Mouse (Mus musculus): ENCODE data around the gene Tcf7.

The Tcf7 gene

GRCm38 (mm10) chr11:52268104-52268835 is 14.5 kb downstream of the Tcf7 start:
- intact Hi-C loops (cut with DNase I), result no loop called here

- intact Hi-C loops (cut with DNase I), result no loop called here
Observed at GRCm38 (mm10) chr11:52267271-52267670, 15.5 kb downstream of the Tcf7 start.

- intact Hi-C loops (cut with DNase I), result no loop called here
Observed at GRCm38 (mm10) chr11:52265616-52266307, 17.1 kb downstream of the Tcf7 start.

- intact Hi-C loops (cut with DNase I), result no loop called here
Observed at GRCm38 (mm10) chr11:52264871-52265270, 17.9 kb downstream of the Tcf7 start.

DNA sequence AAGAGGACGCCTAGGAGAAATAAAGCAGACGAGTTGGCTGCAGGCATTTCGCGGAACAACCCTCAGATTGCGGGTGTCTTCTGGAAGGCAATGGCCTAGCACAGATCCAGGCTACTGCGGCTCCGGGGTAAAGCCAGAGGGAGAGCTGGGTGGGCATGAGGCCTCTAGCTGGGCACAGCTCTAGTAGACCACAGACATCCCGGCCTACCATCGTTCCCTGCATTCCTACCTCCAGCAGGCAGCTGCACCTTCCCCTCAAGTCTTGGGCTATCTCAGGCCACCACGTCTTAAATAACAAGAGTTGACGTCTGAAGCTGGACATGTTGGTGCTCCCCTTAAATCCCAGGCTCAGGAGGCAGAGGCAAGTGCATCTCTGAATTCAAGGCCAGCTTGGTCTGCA is 20.5 kb downstream of the Tcf7 start:
- intact Hi-C loops (cut with DNase I), result no loop called here

- intact Hi-C loops (cut with DNase I), result no loop called here
Observed at GRCm38 (mm10) chr11:52261937-52262336, 20.9 kb downstream of the Tcf7 start.

DNA sequence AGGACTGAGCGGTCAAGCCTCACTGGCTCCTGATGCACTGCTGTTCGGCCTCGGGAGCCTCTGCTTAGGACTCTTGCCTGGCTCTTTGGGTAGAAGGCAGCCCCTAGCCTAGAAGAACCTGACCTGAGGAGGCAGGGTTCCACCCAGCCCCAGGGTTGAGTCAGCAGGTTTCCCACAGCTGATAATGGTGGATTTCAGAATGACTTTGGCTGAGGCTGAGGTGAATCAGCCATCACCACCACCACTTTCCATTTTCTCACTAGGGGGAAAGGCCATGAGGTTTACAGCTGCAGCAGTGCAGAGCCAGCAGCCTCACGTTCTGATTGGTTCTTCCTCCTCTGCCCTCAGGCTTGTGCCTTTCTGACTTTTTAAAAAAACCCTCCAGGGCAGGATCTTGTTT is 21.9 kb downstream of the Tcf7 start:
- intact Hi-C loops (cut with DNase I), result no loop called here

- intact Hi-C loops (cut with DNase I), result loop anchor here (2.0 kb wide), 1 partner anchor 84 kb away; no protein-coding TSS in a partner anchor
Observed at GRCm38 (mm10) chr11:52258711-52259110, 24.1 kb downstream of the Tcf7 start.

DNA sequence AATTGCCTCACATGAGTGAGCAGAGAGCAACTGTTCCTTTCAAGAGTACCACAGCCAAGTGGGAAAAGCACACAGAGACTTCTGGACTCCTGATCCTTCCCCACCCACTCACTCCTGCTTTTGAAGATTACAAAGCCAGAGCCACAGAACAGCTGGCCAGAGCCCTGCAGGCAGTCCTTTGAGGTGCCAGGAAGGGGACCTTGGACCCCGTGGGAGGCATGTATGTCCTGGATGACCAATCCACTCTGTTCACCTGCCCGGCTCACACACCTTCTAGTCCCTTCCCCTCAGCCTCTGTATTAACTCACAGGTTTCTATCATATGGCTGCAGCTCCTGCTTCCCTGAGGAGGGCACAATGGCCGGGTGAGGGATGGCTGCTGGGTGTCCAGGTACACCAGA is 25.4 kb downstream of the Tcf7 start:
- intact Hi-C loops (cut with DNase I), result no loop called here

DNA sequence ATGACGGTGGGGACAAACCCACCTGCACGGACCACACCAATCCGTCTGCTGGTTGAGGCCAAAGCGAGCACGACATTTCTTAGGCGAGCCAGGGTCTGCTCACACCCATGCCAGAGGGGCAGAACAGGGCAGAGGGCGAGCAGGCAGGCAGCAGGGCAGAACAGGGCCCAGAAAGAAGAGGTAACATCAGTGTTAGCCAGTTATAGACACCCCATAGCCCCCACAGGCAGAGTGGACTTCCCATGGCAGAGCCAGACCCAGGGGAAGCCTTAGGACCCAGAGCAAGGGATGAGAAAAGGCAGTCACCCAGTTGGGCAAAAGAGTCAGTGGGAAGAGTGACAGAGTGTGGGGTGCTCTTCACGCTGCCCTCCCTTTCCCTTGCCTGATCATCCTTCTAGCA is 27.7 kb downstream of the Tcf7 start:
- intact Hi-C loops (cut with DNase I), result no loop called here

DNA sequence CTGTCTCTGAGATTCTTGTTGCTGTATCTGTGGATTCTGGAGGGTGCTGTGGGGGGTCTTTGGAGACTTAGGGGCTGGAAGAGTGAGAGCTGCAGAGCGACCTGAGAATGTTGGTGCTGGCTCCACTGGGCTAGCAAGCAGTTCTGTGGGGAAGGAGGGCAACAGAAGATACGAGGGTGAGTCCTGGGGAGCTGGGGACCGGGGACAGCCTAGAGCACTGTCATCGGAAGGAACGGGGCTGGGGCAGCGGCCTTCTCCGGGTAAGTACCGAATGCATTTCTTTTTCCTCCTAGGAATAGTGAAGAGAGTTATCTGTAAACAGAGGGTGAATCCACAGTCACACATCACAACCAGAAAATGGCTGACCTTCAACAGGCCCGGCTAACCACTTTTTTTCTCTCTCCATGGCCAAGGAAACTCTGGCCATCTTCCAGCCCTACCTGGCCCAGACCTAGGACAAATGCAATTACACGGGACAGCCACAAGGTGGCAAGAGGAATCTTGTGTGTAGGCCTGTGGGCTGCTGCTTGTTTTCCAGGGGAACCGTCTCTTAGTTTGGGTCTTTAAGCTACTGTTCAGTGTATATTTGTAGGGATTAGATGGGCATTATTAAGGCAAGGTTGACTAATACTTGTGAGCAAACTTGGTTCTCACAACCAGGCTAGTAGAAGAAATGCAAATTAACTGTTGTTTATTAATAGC is 29.0 kb downstream of the Tcf7 start:
- intact Hi-C loops (cut with DNase I), result loop anchor here (1.0 kb wide), 1 partner anchor 45 kb away; no protein-coding TSS in a partner anchor

GRCm38 (mm10) chr11:52252692-52253091 is 30.1 kb downstream of the Tcf7 start:
- intact Hi-C loops (cut with DNase I), result no loop called here

GRCm38 (mm10) chr11:52251770-52252169 is 31.0 kb downstream of the Tcf7 start:
- intact Hi-C loops (cut with DNase I), result no loop called here

GRCm38 (mm10) chr11:52249452-52249851 is 33.4 kb downstream of the Tcf7 start:
- intact Hi-C loops (cut with DNase I), result no loop called here

DNA sequence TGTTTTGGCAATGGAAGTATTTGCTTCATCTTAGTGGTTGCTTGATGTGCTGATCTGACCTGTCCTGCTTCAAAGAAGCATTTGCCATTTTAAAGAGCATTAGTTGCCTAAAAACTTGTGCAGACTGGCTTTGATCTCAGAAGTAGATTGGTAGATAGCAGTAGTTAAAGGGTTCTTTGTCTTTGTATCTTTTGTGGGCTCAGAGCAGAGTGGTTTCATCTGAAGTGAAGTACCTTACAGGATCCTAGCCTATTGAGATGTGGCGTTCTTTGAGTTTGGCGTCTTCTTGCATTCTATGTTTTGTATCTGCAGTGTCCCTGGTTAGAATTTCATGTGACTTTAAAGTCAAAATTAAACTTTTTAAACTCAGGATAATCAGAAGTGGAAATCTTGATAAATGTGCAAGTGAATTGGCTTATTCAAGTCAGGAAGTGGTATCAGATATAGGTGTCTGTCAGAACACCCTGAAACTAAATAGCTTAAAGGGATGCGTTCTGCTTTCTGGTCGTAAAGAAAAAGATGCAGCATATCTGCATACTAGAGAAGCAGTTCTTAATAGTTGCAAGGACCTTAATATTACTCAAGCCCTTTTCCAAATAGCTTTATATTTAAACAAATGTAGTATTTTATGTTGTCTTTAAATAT is 41.8 kb downstream of the Tcf7 start:
- intact Hi-C loops (cut with DNase I), result no loop called here

DNA sequence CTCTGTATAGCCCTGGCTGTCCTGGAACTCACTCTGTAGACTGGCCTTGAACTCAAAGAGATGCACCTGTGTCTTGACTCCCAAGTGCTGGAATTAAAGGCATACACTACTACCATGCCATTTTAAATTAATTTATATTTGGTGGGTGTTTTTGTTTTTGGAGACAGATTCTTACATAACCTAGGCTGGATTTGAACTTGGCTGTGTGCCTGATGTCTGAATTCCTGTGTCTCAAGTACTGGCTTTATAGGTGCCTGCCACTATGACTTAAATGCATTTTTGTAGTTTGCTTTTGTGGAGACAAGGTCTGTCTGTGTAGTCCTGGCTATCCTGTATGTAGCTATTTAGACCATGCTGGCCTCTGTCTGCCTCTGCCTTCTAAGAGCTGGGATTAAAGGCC is 48.3 kb downstream of the Tcf7 start:
- intact Hi-C loops (cut with DNase I), result no loop called here

DNA sequence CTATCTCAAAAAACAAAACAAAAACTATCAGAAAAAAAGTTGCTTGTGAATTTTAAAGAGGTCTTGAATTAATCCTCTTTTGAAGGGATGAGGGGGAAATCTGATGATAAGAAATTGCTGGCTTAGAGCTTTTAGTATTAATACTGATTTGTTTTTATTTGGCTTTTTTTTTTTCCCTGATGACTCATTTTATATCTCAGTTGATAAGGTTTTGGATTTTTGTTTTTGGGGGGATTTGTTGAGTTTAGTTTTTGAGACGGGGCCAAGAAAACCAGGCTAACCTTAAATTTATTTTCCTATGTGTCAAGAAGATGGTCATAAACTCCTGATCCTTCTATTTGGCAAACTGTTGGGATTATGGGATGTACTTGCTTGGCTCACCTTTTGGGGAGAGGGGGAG is 48.9 kb downstream of the Tcf7 start:
- intact Hi-C loops (cut with DNase I), result no loop called here

DNA sequence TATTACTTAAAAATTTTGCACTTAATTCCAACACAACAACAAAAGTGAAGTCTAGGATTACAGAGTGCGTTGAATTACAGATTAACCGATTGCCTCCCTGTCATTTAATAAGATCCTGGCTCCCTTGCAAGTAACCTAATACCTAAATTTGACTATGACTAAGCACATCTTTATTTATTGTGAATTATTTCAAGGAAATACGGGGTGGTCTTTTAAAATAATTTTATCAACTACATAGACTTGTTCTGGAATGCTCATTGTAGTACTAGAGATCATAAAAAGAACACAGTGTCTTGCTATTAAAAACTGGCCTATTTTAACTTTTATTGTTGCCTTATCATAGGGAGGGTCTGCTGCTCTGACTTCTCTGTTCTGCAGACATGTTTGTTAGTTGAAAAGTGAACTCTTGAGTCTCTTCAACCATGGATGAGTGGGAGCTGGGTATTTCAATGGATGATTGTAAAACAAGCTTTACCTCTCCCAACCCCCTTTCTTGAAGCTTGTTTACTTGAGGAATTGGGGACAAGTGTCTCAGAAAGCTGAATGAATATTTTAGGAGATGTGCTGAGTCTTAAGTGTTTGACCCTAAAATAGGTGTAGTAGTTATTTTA is 49.7 kb downstream of the Tcf7 start:
- intact Hi-C loops (cut with DNase I), result no loop called here

DNA sequence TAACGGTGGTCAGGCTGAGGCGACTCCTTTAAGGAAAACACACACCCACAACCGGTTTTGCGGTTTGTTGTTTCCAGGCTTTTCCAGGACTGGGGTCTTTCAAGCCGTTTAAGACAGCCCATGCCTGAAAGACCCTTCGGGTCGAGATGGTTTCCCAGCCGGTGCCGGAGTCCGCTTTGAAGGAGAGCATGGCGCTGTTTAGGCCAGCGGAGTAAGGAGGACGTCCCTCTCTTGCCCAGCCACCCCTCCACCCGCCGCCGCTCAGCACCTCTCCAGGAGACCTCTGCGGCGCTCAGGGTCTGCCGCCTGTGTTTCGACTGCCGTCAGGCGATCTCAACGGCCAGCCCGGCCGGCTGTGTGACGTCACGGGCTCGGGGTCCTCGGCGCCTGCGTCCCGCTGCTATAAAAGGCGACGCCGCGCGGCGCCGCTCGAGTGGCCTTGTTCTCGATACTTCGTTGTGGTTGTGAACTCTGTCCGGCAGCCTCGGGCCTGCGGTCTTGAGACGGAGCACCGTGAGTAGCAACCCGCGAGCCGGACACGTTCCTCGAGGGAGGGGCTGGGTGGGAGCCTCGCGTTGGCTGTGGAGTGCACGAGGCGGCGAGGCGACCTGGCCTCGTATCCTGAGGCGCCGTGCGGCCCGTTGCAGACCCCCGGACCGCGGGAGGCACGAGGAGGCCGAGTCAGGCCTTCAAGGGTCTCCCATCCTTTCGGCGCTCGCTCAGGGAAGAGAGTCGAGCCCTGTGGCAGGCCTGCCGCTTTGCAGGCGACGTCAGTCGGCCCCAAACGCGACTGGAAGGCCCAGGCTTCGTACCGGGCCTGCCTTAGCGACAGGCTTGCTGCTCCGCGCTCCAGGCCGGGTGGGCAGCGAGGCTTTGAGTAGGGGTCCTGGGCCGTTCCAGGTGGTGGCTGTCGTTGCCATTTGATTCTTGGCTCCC is 50.9 kb downstream of the Tcf7 start, which contains the start of gene Skp1a:
Skp1a (plus strand) TSS at position 390 of the 936 bp plus-strand sequence.
- intact Hi-C loops (cut with DNase I), result no loop called here

DNA sequence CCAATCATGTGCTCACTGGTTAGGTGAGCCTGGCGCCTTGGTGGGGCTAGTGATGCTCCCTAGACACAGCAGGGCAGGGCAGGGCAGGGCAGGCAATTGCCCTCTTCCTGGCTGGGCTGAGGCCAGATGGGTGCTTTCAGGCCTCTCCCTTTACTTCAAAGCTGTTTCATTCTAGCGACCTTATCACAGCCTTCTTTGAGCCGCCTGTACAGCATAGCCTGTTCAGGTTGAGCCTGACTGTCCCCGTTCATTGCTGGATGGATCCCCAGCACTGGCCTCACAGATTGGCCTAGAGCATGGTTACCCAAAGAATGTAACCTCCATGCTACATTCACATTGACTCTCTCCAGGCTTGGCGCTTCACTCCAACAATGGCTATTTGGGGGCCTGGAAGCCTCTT is 52.1 kb downstream of the Tcf7 start:
- intact Hi-C loops (cut with DNase I), result no loop called here
